Mouse (Mus musculus): ENCODE measurements around the gene Ankrd16.

- TF ChIP-seq CTCF (IDR thresholded peaks at IDR 0.05; ENCODE audit: borderline replicate concordance, insufficient read depth, low read length) (no peak), POLR2A (IDR thresholded peaks at IDR 0.05; ENCODE audit: low read depth, low read length) (no peak)
These were observed 15.1 kb upstream of the Ankrd16 start for GRCm38 (mm10) chr2:11762541-11762940.

Data from embryonic fibroblast, embryonic 13.5 days (primary cell).